Mouse (Mus musculus) heart, adult 18-20 months (tissue): Measurements from ENCODE around the gene Chsy1. TPM values are rescaled to one million over a fixed set of nuclear protein-coding genes. Genes with fewer than 3 reads are reported as not detected.

Source experiments
- DNase-seq, 2 experiments: peaks; one replicate each; pipeline ENCODE4 v3.0.0; 2021 to 2022; ENCODE audit warnings: mixed read lengths in 1 of 2
- total RNA-seq, 2 experiments: library from RNA; stranded (reverse); gene quantifications; 2 replicates each; pipeline ENCODE4 v1.2.3; 2021

Gene Chsy1
- total RNA-seq, 2 experiments from 2014 or later: 9.7 to 11.8 TPM

GRCm38 (mm10) chr7:66215911-66216310 lies 106.6 kb downstream of the Chsy1 start:
- no peak for DNase-seq

GRCm38 (mm10) chr7:66217011-66217410 lies 107.7 kb downstream of the Chsy1 start:
- DNase-seq: no peak

GRCm38 (mm10) chr7:66217531-66218094 lies 108.3 kb downstream of the Chsy1 start:
- peak in 1 of 2 experiments; percentile 26 for DNase-seq

GRCm38 (mm10) chr7:66218193-66219014 lies 109.1 kb downstream of the Chsy1 start:
- peak; percentile 72 to 86 for DNase-seq

- no peak for DNase-seq
These were observed 109.9 kb downstream of the Chsy1 start for GRCm38 (mm10) chr7:66219028-66219793.

DNA sequence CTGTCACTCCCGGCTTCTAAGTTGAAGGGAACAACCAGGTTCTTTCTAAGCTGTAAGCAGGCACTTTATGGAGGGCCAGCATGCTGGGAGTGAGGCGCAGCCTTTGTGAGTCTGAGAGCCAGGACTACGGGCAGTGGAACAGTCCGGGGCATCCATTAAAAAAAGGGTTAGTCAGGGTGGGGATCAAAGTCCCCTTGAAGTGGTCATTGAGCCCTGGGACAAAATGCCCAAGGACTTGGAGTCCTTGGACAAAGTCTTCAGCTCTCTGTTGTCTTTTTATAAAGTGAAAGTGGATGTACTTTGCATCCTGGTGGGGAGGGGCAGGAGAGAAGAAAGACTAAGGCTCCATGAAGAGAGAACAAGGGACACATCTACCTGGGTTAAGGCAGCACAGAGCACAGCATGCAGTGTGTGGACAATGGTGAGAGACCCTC lies 110.5 kb downstream of the Chsy1 start:
- DNase-seq: no peak

DNA sequence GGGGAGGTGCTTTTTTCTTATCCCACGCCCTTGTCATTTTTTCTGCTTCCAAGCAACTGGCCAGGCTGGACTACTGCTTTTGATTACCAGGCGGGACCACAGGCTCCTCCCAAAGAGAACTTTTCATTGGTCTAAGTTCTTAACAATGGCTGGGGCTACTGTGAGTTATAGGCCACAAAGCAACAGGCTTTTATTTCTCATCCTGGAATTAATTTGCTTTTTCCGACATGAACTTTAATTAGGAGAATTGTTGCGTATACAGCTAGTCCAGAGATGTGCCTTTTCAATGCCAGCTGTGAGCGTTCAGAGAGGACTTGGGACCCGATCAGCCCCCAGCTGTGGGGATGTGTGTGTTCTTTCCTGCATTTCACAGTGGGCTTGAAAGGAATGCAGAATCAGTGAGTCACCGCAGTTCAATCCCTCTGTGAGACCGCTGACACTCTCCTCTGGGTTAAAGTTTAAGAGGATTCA lies 113.3 kb downstream of the Chsy1 start:
- no peak for DNase-seq

Other genes starting within 250 kb of the Chsy1 start
- gene Pcsk6, start 247.8 kb upstream of the Chsy1 start, total RNA-seq: 10 to 100 TPM; 34.8 to 36.9 TPM
- not detected for gene Gm45213, start 65.9 kb upstream of the Chsy1 start, total RNA-seq
- 10 to 100 TPM; 21.6 to 22.5 TPM for gene Snrpa1, start 50.5 kb upstream of the Chsy1 start, total RNA-seq
- gene Selenos, start 29.9 kb upstream of the Chsy1 start, total RNA-seq: 10 to 100 TPM; 35.6 to 40.2 TPM